Mouse (Mus musculus) cerebellum, adult 2 months (tissue): Measurements from ENCODE around the gene Bpifa5.

Source experiments
- CTCF ChIP-seq: fragments of 200-500 bp; IDR thresholded peaks from 2 replicates; pipeline ENCODE4 v1.5.1; 2011; ENCODE audit warnings: low read depth, mild to moderate bottlenecking, control low read depth, low read length, moderate library complexity, borderline replicate concordance; ENCODE audit not compliant: insufficient read depth
- POLR2A ChIP-seq: fragments of 200-500 bp; IDR thresholded peaks from 2 replicates; pipeline ENCODE4 v1.6.1; 2011; ENCODE audit warnings: low read length, control low read depth, borderline replicate concordance; ENCODE audit not compliant: insufficient read depth

- TF ChIP-seq POLR2A: no peak
- TF ChIP-seq CTCF: peak; percentile 53; the same call in 1 of the 2 replicates
These were observed 46.7 kb downstream of the Bpifa5 start for GRCm38 (mm10) chr2:154209112-154209511.
